Mouse (Mus musculus): Measurements from ENCODE around the gene Gng12. TPM values are rescaled to one million over a fixed set of nuclear protein-coding genes. Genes with fewer than 3 reads are reported as not detected.

Gng12 gene
- 79.7 TPM for polyA plus RNA-seq (2014; fragmentation: Illumina TruSeq; extraction: RNeasy Lipid Tissue Mini Kit (QIAGEN cat#74804); ENCODE audit: low read depth, low replicate concordance)

GRCm38 (mm10) chr6:66896119-66896920 is at the start of gene Gng12:
Gene Gng12 (plus strand): TSS chr6:66896397.

GRCm38 (mm10) chr6:67036837-67037628 is 140.8 kb downstream of the Gng12 start, which contains the start of gene Gadd45a:
Gene Gadd45a (minus strand): TSS chr6:67037457.

Other genes starting within 250 kb of the Gng12 start
- gene Vmn1r35, start 210.5 kb upstream of the Gng12 start, polyA plus RNA-seq (2014; fragmentation: Illumina TruSeq; extraction: RNeasy Lipid Tissue Mini Kit (QIAGEN cat#74804); ENCODE audit: low read depth, low replicate concordance): not detected
- gene Vmn1r36, start 177.2 kb upstream of the Gng12 start, polyA plus RNA-seq (2014; fragmentation: Illumina TruSeq; extraction: RNeasy Lipid Tissue Mini Kit (QIAGEN cat#74804); ENCODE audit: low read depth, low replicate concordance): not detected
- not detected for gene Vmn1r37, start 167.0 kb upstream of the Gng12 start, polyA plus RNA-seq (2014; fragmentation: Illumina TruSeq; extraction: RNeasy Lipid Tissue Mini Kit (QIAGEN cat#74804); ENCODE audit: low read depth, low replicate concordance)
- not detected for gene Vmn1r38, start 113.8 kb upstream of the Gng12 start, polyA plus RNA-seq (2014; fragmentation: Illumina TruSeq; extraction: RNeasy Lipid Tissue Mini Kit (QIAGEN cat#74804); ENCODE audit: low read depth, low replicate concordance)
- gene Vmn1r39, start 85.8 kb upstream of the Gng12 start, polyA plus RNA-seq (2014; fragmentation: Illumina TruSeq; extraction: RNeasy Lipid Tissue Mini Kit (QIAGEN cat#74804); ENCODE audit: low read depth, low replicate concordance): not detected
- 18.0 TPM for gene Gadd45a, start 141.1 kb downstream of the Gng12 start, polyA plus RNA-seq (2014; fragmentation: Illumina TruSeq; extraction: RNeasy Lipid Tissue Mini Kit (QIAGEN cat#74804); ENCODE audit: low read depth, low replicate concordance)

All from adipose tissue, adult 10 weeks (tissue).